Mouse (Mus musculus) c-Kit-positive CD71-negative TER-119-negative erythroid progenitor cells, embryonic 14.5 days (primary cell): ENCODE measurements around the gene Sgce.
"Not testable (repeated sequence)": the region's sequence is repeated elsewhere in the genome, so short reads cannot be mapped to it uniquely, and the experiment has no call there.

Experiments
- DNase-seq: peaks from one replicate; pipeline ENCODE4 v3.0.0-alpha.2; 2013; ENCODE audit warnings: low read depth

The Sgce gene

DNA sequence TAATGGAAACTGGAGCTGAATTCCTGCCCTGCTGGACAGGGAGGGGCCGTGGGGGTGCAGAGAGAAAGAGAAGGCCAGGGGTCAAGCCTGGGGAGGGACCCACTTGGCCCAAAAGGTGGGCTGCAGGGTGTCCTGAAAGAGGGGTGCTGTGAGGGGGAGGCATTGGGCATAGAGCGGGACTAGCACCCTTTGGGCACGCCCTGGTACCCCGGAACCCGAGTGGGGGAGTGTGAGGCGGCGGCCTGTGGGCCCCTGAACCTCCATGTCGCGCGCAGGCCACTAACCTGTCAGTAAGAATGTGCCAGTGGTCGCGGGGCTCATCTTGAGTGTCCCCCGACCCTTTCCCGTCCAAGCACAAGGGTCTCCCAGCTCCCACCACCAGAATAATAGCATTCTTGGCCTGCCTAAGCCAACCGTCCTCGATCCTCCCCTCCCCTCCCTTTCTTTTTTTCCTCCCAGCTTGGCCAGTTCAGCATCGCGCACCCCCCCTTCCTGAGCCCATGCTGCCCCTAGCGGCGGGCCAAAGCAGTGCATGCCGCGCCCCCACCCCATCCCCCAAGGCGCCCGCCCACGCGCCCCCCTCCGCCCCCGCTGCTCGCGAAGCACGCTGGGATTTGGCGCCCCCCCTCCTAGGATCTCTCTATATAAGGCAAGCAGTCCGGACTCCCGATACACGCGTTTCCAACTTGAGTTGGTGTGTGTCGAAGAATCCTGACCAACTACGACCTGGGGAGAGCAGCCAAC lies at the start of gene Sgce, which contains the start of gene Peg10:
Gene Sgce, minus strand, starts transcription at position 512 of the 744 bp plus-strand sequence.
Gene Peg10, plus strand, starts transcription at position 611 of the 744 bp plus-strand sequence.
- DNase-seq, result no peak

GRCm38 (mm10) chr6:4796281-4796680 lies 49.3 kb upstream of the Sgce start:
- no peak for DNase-seq

- DNase-seq, result no peak
These were observed 15.2 kb upstream of the Sgce start for GRCm38 (mm10) chr6:4762252-4762651.

DNA sequence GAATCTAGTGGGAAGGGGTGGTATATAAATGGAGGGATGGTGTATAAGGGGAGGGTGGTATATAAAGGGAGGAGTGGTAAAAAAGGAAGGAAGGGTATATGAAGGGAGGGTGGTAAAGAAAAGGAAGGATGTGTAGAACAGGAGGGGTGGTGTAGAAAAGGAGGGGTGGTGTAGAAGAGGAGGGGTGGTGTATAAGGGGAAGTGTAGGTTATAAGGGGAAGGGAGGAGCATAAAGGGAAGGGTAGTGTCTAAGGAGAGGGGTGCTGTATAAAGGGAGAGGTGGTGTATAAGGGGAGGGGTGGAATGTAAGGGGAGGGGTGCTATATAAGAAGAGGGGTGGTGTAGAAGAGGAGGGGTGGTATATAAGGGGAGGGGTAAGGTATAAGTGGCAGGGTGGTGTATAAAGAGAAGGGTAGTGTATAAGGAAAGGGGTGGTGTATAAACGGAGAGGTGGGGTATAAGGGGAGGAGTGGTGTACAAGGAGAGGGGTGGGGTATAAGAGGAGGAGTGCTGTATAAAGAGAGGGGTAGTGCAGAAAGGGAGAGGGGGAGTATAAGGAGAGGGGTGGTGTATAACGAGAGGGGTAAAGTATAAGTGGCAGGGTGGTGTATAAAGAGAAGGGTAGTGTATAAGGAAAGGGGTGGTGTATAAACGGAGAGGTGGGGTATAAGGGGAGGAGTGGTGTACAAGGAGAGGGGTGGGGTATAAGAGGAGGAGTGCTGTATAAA lies 14.6 kb upstream of the Sgce start:
- DNase-seq, result not testable (repeated sequence)

DNA sequence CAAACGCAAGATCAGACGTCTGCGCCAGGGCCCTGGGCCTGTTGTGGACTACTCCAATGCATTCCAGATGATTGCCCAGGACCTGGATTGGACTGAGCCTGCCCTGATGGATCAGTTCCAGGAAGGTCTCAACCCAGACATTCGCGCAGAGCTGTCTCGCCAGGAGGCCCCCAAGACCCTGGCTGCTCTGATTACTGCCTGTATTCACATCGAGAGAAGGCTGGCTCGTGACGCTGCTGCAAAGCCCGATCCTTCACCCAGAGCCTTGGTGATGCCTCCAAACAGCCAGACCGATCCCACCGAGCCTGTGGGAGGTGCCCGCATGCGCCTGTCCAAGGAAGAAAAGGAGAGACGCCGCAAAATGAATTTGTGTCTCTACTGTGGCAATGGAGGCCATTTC lies 7.9 kb upstream of the Sgce start:
- DNase-seq, result no peak

DNA sequence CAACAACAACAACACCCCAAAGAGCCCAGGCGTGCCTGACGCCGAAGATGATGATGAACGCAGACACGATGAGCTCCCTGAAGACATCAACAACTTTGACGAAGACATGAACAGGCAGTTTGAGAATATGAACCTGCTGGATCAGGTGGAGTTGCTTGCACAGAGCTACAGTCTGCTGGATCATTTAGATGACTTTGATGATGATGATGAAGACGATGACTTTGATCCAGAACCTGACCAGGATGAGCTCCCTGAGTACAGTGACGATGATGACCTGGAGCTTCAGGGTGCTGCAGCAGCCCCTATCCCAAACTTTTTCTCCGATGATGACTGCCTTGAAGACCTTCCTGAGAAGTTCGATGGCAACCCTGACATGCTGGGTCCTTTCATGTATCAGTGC lies 7.3 kb upstream of the Sgce start:
- no peak for DNase-seq

DNA sequence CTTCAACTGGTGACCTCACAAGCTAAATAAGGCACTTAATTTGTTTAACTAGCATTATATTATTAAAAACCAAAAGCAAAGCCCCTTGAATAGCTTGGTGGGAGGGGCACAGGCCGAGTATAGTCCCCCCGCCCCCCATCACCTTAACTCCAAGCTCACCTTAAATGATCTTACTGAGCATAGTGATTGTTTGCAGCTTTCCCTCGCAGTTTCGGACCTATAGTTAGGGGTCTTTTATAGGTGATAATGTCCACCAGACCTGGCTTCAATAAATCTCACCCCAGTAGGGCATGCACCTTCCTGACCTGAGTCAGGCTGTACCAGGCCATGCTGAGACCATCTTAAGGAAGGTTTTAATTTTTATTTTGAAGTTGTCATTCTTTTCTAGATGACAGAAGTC lies 4.3 kb upstream of the Sgce start:
- no peak for DNase-seq

GRCm38 (mm10) chr6:4749091-4749490 lies 2.1 kb upstream of the Sgce start:
- peak; percentile 77 for DNase-seq

GRCm38 (mm10) chr6:4748506-4748961 lies 1.5 kb upstream of the Sgce start:
- DNase-seq, result no peak

DNA sequence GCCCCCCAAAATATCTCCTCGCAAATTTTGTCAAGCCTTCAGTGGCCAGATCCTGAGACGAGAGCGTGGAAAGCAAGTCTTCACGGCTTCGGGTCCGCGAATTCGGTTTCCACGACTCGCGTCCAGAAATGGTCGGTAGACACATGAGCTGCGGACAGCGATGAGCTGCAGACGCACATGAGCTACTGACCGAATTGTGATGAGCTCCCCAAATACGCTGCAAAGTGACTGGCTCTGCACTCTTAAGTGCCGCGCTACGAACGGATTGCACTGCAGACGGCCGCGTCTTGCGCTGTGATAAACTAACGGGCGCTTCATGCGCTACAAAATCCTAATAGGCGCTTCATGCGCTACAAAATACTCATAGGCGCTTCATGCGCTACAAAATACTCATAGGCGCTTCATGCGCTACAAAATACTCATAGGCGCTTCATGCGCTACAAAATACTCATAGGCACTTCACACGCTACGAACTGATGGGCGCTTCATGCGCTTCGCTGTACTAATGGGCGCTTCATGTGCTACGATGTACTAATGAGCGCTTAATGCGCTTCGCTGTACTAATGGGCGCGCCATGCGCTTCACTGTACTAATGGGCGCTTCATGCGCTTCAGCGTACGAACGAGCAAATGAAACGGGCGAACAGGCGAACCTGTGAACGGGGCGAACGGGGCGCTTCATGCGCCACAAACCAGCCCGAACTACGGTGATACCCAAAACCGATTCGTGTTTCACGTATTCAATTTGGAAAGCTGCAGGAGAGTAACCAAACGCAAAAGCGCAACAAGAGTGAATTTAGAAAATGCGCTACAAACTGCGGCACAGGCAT lies 884 bp upstream of the Sgce start:
- DNase-seq, result peak; percentile 32

GRCm38 (mm10) chr6:4746036-4746695 lies 841 bp downstream of the Sgce start:
- no peak for DNase-seq

DNA sequence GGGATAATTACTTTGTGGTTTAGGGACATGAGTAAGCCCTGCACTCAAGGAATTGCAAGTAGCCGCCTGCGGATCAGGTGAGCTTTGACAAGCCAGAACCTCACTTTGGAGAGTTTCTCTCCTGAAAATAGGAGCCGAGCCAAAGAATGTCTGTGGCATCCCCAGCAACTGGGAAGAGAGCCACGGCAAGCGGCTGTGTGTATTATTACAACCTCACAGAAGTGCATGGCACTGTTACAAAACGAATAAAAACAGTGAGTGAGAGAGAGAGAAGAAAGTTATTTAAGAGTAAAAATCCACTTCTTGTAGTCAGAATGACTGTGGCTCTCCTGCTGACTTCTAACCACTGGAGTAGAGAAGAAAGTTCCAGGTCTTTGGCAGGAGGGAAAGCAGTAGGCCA lies 6.5 kb downstream of the Sgce start:
- DNase-seq, result no peak

DNA sequence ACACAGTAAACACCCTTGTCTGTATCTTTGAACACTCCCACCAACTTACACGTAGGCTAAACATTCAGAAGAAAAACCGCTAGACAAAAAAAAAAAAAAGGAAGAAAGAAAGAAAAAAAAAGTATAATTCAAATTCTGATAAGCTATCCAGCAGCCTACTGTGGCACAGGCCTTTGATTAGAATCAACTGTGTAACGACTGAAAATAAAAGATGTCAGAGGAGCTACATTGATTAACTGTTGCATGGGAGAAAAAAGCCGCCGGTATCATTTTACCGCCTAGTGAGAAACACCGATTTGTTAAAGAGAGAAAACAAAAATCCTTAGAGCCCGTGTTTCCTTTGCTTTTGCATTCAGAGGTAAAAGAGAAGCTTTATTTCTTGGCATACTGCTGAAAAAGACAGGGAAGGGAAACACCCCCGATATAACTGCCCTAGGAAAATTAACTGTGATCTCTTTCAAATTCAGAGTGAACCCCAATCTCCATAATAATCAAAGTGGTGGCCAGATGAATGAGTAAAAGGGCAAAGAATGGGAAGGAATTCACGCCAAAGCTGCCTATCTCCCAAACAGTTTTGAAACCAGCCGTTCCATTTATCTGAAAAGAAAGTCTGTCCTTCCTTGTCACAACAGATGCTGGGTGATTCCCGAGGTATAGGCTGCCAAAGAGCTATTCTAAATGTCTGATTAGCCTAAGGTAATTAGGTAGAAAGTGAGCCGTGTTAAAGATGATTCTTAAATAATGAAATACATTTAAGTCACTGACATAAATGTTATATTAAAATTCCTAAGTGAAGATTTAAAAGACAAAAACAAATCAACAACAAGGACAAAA lies 7.3 kb downstream of the Sgce start:
- DNase-seq, result no peak

- no peak for DNase-seq
These were observed 8.3 kb downstream of the Sgce start for GRCm38 (mm10) chr6:4738717-4739116.

DNA sequence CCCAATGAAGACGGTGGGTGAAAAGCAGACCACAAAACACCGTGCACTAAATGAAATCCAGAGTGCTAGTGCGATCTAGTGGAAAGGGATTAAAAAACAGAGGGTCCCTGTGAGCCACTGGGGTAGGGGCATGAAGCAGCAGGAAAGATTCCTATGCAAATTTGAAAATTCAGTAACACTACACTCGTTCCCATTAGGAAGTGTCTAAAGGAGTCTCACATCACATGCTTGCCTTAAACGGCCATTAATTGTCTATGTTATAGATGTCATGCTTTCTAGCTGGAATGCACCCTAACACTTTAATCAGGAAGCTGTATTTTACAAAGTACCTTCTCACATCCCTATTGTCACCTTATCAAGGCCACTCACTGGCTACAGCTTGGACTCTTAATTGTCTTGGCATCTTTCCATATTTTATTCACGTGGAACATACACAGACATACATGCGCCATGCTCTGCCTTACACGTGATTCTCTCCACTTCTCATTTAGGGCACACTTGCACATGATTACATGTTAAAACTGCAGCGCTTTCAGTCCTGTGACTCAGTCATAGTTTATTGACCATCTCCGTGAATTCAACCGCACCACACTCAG lies 8.9 kb downstream of the Sgce start:
- no peak for DNase-seq

DNA sequence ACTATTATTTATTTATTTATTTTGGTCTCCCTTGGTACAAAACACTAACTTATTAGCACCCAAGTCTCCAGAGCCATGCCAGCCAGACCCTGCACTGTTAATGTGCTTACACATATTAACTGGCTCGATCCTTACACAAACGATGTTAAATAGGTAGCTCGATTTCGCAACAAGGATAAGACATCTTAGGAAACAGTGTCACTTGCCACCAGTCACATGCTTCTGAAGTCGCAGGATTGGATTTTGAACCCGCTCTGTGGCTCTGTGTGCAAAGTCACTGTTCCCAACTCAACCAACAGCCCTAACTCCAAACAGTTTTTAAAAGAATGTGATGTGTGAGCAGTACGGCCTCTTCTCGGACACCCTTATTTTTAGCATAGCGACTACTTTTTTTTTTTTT lies 10.6 kb downstream of the Sgce start:
- DNase-seq, result no peak

DNA sequence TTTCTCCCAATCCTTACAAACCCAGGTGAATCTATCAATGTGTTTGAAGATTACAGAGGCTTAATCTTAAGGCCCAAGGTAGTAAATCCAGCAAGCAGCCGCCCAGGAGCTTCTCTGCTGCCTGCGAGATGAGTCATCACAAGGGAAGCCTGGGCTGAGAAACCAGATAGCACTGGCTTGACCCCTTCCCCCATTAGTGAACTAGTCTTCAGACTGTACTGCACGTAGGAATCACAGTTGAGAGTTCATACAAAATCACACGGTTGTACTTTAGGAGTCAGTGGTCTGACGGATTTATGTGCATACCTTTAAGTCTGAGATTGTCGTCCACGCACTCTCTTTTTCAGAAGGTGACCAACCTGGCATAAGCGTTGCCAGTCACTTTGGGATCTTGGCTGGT lies 13.8 kb downstream of the Sgce start:
- DNase-seq, result no peak

DNA sequence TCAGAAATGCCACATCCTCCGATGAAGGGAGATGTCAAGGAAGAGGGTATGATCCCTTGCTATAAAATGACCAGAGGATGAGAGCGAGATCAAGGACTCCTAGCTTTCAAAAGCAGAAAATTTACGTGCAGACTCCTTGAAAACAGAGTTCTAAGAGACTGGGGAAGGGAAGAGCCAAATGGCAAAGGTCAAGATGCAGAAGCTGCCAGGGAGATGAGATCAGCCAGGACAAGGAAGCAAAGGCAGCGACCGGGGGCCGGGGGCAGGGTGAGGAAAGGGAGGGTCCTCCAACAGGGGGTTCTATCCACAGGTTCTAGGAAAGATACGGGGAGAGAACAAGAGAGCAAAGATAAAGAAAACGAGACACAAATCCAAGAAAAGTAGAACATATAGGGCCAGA lies 15.3 kb downstream of the Sgce start:
- no peak for DNase-seq

- DNase-seq, result no peak
These were observed 18.7 kb downstream of the Sgce start for GRCm38 (mm10) chr6:4728305-4728704.

DNA sequence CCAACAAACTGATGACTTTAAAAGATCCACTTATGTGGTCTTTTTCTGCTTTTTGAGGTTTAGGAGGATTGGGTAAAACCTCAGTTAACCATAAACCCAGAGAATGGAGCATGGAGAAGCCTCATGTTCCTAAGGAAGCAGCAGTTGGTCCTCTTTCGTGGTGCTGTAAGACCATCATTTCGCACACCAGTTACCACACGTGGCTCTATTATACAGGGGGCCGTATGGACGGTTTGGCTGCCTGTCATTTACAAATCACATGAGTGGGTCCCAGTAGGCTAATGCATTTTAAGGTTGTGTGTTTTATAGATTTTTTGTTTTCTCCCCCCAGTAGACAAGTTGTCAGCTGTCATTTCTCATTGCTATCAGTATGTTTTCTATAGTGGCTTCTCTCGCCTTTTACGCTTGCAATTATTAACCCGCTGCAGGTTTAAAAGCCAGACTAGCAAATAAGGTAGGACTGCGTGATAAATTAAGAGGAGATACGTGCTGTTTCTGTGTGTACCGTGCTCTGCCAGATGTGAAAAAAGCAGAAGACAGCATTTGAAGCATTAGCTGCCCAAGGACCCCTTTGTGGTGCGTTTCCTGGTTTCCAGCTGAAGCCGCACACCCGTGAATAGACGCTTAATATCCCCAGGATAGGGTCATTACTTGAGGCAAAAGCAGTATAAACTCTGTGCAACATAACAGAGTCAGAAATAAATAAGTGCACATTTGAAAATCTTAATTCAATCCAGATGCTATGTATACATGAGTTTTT lies 22.8 kb downstream of the Sgce start:
- DNase-seq, result no peak
